Mouse (Mus musculus) forebrain, embryonic 10.5 days (tissue): ENCODE data around the gene Usp44. TPM values are rescaled to one million over a fixed set of nuclear protein-coding genes. Genes with fewer than 3 reads are reported as not detected.

Source experiments
- DNase-seq: peaks from one replicate; pipeline ENCODE4 v3.0.0-alpha.2; 2017; ENCODE audit warnings: low spot score; ENCODE audit errors: extremely low spot score
- H3K27ac ChIP-seq: fragments of 300-500 bp; sonication (generic); 2 replicates; pipeline ENCODE4 v1.5.1; 2016; ENCODE audit warnings: mild to moderate bottlenecking
- H3K27me3 ChIP-seq: fragments of 300-500 bp; sonication (generic); 2 replicates; pipeline ENCODE4 v1.6.1; 2016; ENCODE audit warnings: mild to moderate bottlenecking; ENCODE audit not compliant: poor library complexity, severe bottlenecking
- H3K36me3 ChIP-seq: fragments of 300-500 bp; sonication (generic); replicated peaks from 2 replicates; pipeline ENCODE4 v1.6.1; 2016; ENCODE audit warnings: mild to moderate bottlenecking, moderate library complexity
- H3K4me1 ChIP-seq: fragments of 300-500 bp; sonication (generic); 2 replicates; pipeline ENCODE4 v1.6.1; 2016
- H3K4me3 ChIP-seq: fragments of 300-500 bp; sonication (generic); 2 replicates; pipeline ENCODE4 v1.5.1; 2016; ENCODE audit warnings: mild to moderate bottlenecking, moderate library complexity
- H3K9me3 ChIP-seq: fragments of 300-500 bp; sonication (generic); 2 replicates; pipeline ENCODE4 v1.6.1; 2016; ENCODE audit warnings: mild to moderate bottlenecking, moderate library complexity
- WGBS: fragments of 180-500 bp; shearing (Covaris S2); methylation state at CpG from one replicate; pipeline ENCODE4 v1.1.7; 2016; 5-methylcytosine and 5-hydroxymethylcytosine counted together
- polyA plus RNA-seq: library from polyadenylated mRNA; unstranded; fragments of >200 nt; fragmentation: Nextera tagmentation; extraction: Ambion mirVana; gene quantifications from 2 replicates; pipeline ENCODE4 v1.2.1, GENCODE M21; 2016

The Usp44 gene
- polyA plus RNA-seq, 1 experiment from 2014 or later = 16.3 TPM

GRCm38 (mm10) chr10:93876772-93877171, 45.4 kb downstream of the Usp44 start:
- H3K27me3 ChIP-seq = no peaks in the 10 kb centered on the region
- peaks cover 84% of the 10 kb centered on the region for H3K36me3 ChIP-seq
- 94% methylated on average over 1 of the region's 1 CpGs for WGBS
- H3K9me3 ChIP-seq = no peaks in the 10 kb centered on the region
- H3K27ac ChIP-seq = no peak overlapping the region
- no peaks in the 10 kb centered on the region for H3K4me1 ChIP-seq
- no peak overlapping the region for H3K4me3 ChIP-seq
- no peak for DNase-seq

- DNase-seq = no peak
- Histone ChIP-seq H3K27me3 (no peaks in the 10 kb centered on the region), H3K36me3 (peaks cover 75% of the 10 kb centered on the region), H3K9me3 (no peaks in the 10 kb centered on the region), H3K4me3 (no peak overlapping the region), H3K4me1 (no peaks in the 10 kb centered on the region), H3K27ac (no peak overlapping the region)
- 92% methylated on average over 4 of the region's 4 CpGs for WGBS
Observed at GRCm38 (mm10) chr10:93878732-93879131, 47.4 kb downstream of the Usp44 start.

GRCm38 (mm10) chr10:93881918-93882317, 50.6 kb downstream of the Usp44 start:
- H3K36me3 ChIP-seq = peaks cover 77% of the 10 kb centered on the region
- H3K4me3 ChIP-seq = no peak overlapping the region
- no peaks in the 10 kb centered on the region for H3K4me1 ChIP-seq
- no peaks in the 10 kb centered on the region; the same call in 1 of the 2 replicates for H3K9me3 ChIP-seq
- H3K27me3 ChIP-seq = no peaks in the 10 kb centered on the region
- DNase-seq = no peak
- no peak overlapping the region for H3K27ac ChIP-seq

- no peak overlapping the region for H3K4me3 ChIP-seq
- WGBS = 87% methylated on average over 8 of the region's 8 CpGs
Observed at GRCm38 (mm10) chr10:93882738-93883364, 51.5 kb downstream of the Usp44 start.

GRCm38 (mm10) chr10:93885839-93886477, 54.6 kb downstream of the Usp44 start:
- Histone ChIP-seq H3K27ac (no peak overlapping the region), H3K4me3 (no peak overlapping the region), H3K27me3 (no peaks in the 10 kb centered on the region), H3K36me3 (peaks cover 48% of the 10 kb centered on the region), H3K9me3 (no peaks in the 10 kb centered on the region; the same call in 1 of the 2 replicates), H3K4me1 (peaks cover 23% of the 10 kb centered on the region)
- no peak for DNase-seq
- 94% methylated on average over 14 of the region's 14 CpGs for WGBS

More at GRCm38 (mm10) chr10:93882738-93883364, 51.5 kb downstream of the Usp44 start:
- H3K36me3 ChIP-seq = peaks cover 79% of the 10 kb centered on the region
- no peak for DNase-seq
- no peaks in the 10 kb centered on the region for H3K27me3 ChIP-seq
- H3K9me3 ChIP-seq = no peaks in the 10 kb centered on the region; the same call in 1 of the 2 replicates
- H3K27ac ChIP-seq = no peak overlapping the region
- peaks cover 1% of the 10 kb centered on the region for H3K4me1 ChIP-seq

GRCm38 (mm10) chr10:93888590-93888934, 57.2 kb downstream of the Usp44 start:
- H3K9me3 ChIP-seq = no peaks in the 10 kb centered on the region; the same call in 1 of the 2 replicates
- no peak for DNase-seq
- peaks cover 23% of the 10 kb centered on the region for H3K4me1 ChIP-seq
- peak overlapping the region; percentile 92 for H3K27ac ChIP-seq
- peaks cover 38% of the 10 kb centered on the region for H3K36me3 ChIP-seq
- no peaks in the 10 kb centered on the region for H3K27me3 ChIP-seq
- WGBS = 26% methylated on average over 10 of the region's 10 CpGs
- peak overlapping the region; percentile 81 for H3K4me3 ChIP-seq

GRCm38 (mm10) chr10:93888935-93889578, 57.7 kb downstream of the Usp44 start:
- Histone ChIP-seq H3K27ac (peak overlapping the region; percentile 92), H3K27me3 (no peaks in the 10 kb centered on the region), H3K4me1 (peaks cover 23% of the 10 kb centered on the region), H3K9me3 (no peaks in the 10 kb centered on the region; the same call in 1 of the 2 replicates), H3K4me3 (peak overlapping the region; percentile 81), H3K36me3 (peaks cover 33% of the 10 kb centered on the region)
- DNase-seq = peak; percentile 21
- WGBS = under 1% methylated on average over 38 of the region's 38 CpGs

- WGBS = 0% methylated on average over 22 of the region's 30 CpGs
- DNase-seq = peak; percentile 89
- peak overlapping the region; percentile 92 for H3K27ac ChIP-seq
Observed at GRCm38 (mm10) chr10:93889579-93889950, 58.2 kb downstream of the Usp44 start.

GRCm38 (mm10) chr10:93889976-93890375, 58.6 kb downstream of the Usp44 start:
- Histone ChIP-seq H3K27me3 (no peaks in the 10 kb centered on the region), H3K9me3 (no peaks in the 10 kb centered on the region), H3K36me3 (peaks cover 24% of the 10 kb centered on the region), H3K4me1 (peaks cover 23% of the 10 kb centered on the region), H3K27ac (peak overlapping the region; percentile 92), H3K4me3 (peak overlapping the region; percentile 81)
- DNase-seq = no peak
- under 1% methylated on average over 22 of the region's 22 CpGs for WGBS

More at GRCm38 (mm10) chr10:93889579-93889950, 58.2 kb downstream of the Usp44 start:
- Histone ChIP-seq H3K4me3 (peak overlapping the region; percentile 81), H3K4me1 (peaks cover 23% of the 10 kb centered on the region), H3K27me3 (no peaks in the 10 kb centered on the region), H3K36me3 (peaks cover 28% of the 10 kb centered on the region), H3K9me3 (no peaks in the 10 kb centered on the region; the same call in 1 of the 2 replicates)

- WGBS = 69% methylated on average over 4 of the region's 4 CpGs
- Histone ChIP-seq H3K27ac (peak overlapping the region; percentile 92), H3K4me3 (peak overlapping the region; percentile 81)
Observed at GRCm38 (mm10) chr10:93890565-93890964, 59.2 kb downstream of the Usp44 start.

GRCm38 (mm10) chr10:93891031-93891430, 59.7 kb downstream of the Usp44 start:
- peaks cover 23% of the 10 kb centered on the region for H3K4me1 ChIP-seq
- no peak for DNase-seq
- H3K36me3 ChIP-seq = peaks cover 14% of the 10 kb centered on the region
- H3K9me3 ChIP-seq = no peaks in the 10 kb centered on the region
- no peak overlapping the region for H3K4me3 ChIP-seq
- H3K27me3 ChIP-seq = no peaks in the 10 kb centered on the region
- no peak overlapping the region for H3K27ac ChIP-seq
- WGBS = 87% methylated on average over 1 of the region's 1 CpGs

More at GRCm38 (mm10) chr10:93890565-93890964, 59.2 kb downstream of the Usp44 start:
- H3K27me3 ChIP-seq = no peaks in the 10 kb centered on the region
- H3K36me3 ChIP-seq = peaks cover 18% of the 10 kb centered on the region
- H3K9me3 ChIP-seq = no peaks in the 10 kb centered on the region
- no peak for DNase-seq
- peaks cover 23% of the 10 kb centered on the region for H3K4me1 ChIP-seq

- Histone ChIP-seq H3K27me3 (no peaks in the 10 kb centered on the region), H3K36me3 (no peaks in the 10 kb centered on the region), H3K27ac (no peak overlapping the region), H3K4me1 (peaks cover 23% of the 10 kb centered on the region), H3K9me3 (no peaks in the 10 kb centered on the region), H3K4me3 (no peak overlapping the region)
- 89% methylated on average over 4 of the region's 4 CpGs for WGBS
- DNase-seq = no peak
Observed at GRCm38 (mm10) chr10:93892551-93892950, 61.2 kb downstream of the Usp44 start.
